18 mouse cellular contexts compared by ENCODE assay signal in genomic region chr9:32743157-32743556, GRCm38 (mm10).
DNase-seq lines count a peak whose midpoint lies in the region; ATAC-seq and TF ChIP-seq lines count a peak whose summit lies in the region.
"Had no signal": no experiment of that assay in that cellular context is flagged by ENCODE, and none has a peak within 500 bp of the region (broad histone marks: within the 10 kb centered on the region; RNA-seq: fewer than 3 reads in every experiment).

No protein-coding gene starts in this region.

- H3K4me1 ChIP-seq in intestine, embryonic 16.5 days (ENCODE audit: control insufficient read depth, insufficient read depth, low read length), result no peaks in the 10 kb centered on the region
- no peaks in the 10 kb centered on the region for H3K4me1 ChIP-seq in intestine, embryonic 15.5 days (replicated peaks)
- H3K4me1 ChIP-seq in forebrain, postnatal 0 days (ENCODE audit: insufficient read depth), result no peaks in the 10 kb centered on the region
- H3K4me1 ChIP-seq: hindbrain, embryonic 15.5 days; midbrain, embryonic 15.5 days had no signal

- peak; percentile 59 for DNase-seq in induced T-regulatory cell, adult 2 months (ENCODE audit: low read depth)
- DNase-seq in kidney, adult 18-20 months, result peak; percentile 51
- peak; percentile 62 for DNase-seq in kidney, postnatal 10 days
- DNase-seq in ovary, postnatal 10 days (ENCODE audit: low spot score), result no peak
- DNase-seq in forebrain, postnatal 0 days, result no peak
- DNase-seq: cerebellum, postnatal 25 days; right cerebral cortex, adult 18-20 months had no signal

- no peak overlapping the region for H3K9ac ChIP-seq in intestine, embryonic 16.5 days (ENCODE audit: low read depth, low read length)
- no peak overlapping the region for H3K9ac ChIP-seq in intestine, embryonic 15.5 days
- H3K9ac ChIP-seq in forebrain, postnatal 0 days, result no peak overlapping the region
- H3K9ac ChIP-seq: forebrain, embryonic 13.5 days; heart, embryonic 15.5 days; hindbrain, embryonic 15.5 days; midbrain, embryonic 15.5 days had no signal

- no peak overlapping the region for H3K4me2 ChIP-seq in intestine, embryonic 16.5 days (ENCODE audit: low read depth, low read length)
- no peak overlapping the region for H3K4me2 ChIP-seq in intestine, embryonic 15.5 days (replicated peaks)
- H3K4me2 ChIP-seq in forebrain, postnatal 0 days (ENCODE audit: low read depth), result no peak overlapping the region
- H3K4me2 ChIP-seq: forebrain, embryonic 13.5 days; heart, embryonic 15.5 days; hindbrain, embryonic 15.5 days; liver, embryonic 11.5 days; midbrain, embryonic 15.5 days had no signal

- no peaks in the 10 kb centered on the region for H3K27me3 ChIP-seq in intestine, embryonic 16.5 days (replicated peaks; ENCODE audit: control insufficient read depth, insufficient read depth, low read length)
- H3K27me3 ChIP-seq in intestine, embryonic 15.5 days (replicated peaks), result no peaks in the 10 kb centered on the region
- no peaks in the 10 kb centered on the region for H3K27me3 ChIP-seq in forebrain, postnatal 0 days (ENCODE audit: insufficient read depth, low read length)
- H3K27me3 ChIP-seq: heart, embryonic 15.5 days; hindbrain, embryonic 15.5 days; midbrain, embryonic 15.5 days had no signal

- 49% methylated on average over 8 of the region's 8 CpGs for WGBS in intestine, embryonic 16.5 days
- WGBS in intestine, embryonic 15.5 days, result 51% methylated on average over 8 of the region's 8 CpGs
- WGBS in forebrain, postnatal 0 days, result 74% methylated on average over 8 of the region's 8 CpGs

- peak; percentile 65; the same call in 1 of the 2 replicates for ATAC-seq in intestine, embryonic 16.5 days
- ATAC-seq in intestine, embryonic 15.5 days, result no peak
- no peak for ATAC-seq in forebrain, postnatal 0 days
- no peak for ATAC-seq in CD4-positive, CD25-positive, alpha-beta regulatory T cell, adult 4 months
- ATAC-seq: forebrain, embryonic 13.5 days; lung, postnatal 0 days; midbrain, embryonic 15.5 days had no signal

- no peak overlapping the region for H3K27ac ChIP-seq in intestine, embryonic 16.5 days (ENCODE audit: low read length)
- H3K27ac ChIP-seq in intestine, embryonic 15.5 days, result no peak overlapping the region
- H3K27ac ChIP-seq in forebrain, postnatal 0 days (ENCODE audit: low read depth, low read length), result no peak overlapping the region
- H3K27ac ChIP-seq: forebrain, embryonic 13.5 days; heart, embryonic 15.5 days; hindbrain, embryonic 15.5 days; midbrain, embryonic 15.5 days had no signal

- H3K4me3 ChIP-seq in intestine, embryonic 16.5 days (ENCODE audit: low read length), result no peak overlapping the region
- H3K4me3 ChIP-seq in intestine, embryonic 15.5 days (replicated peaks), result no peak overlapping the region
- no peak overlapping the region for H3K4me3 ChIP-seq in forebrain, postnatal 0 days (ENCODE audit: low read depth, low read length)
- H3K4me3 ChIP-seq: forebrain, embryonic 13.5 days; heart, embryonic 15.5 days; hindbrain, embryonic 15.5 days; megakaryocyte, embryonic 14.5 days; midbrain, embryonic 15.5 days had no signal

- no peaks in the 10 kb centered on the region for H3K9me3 ChIP-seq in intestine, embryonic 16.5 days (ENCODE audit: control insufficient read depth, low read length)
- H3K9me3 ChIP-seq in intestine, embryonic 15.5 days, result no peaks in the 10 kb centered on the region
- H3K9me3 ChIP-seq in forebrain, postnatal 0 days (ENCODE audit: low read length), result no peaks in the 10 kb centered on the region
- H3K9me3 ChIP-seq: forebrain, embryonic 13.5 days; heart, embryonic 15.5 days; hindbrain, embryonic 15.5 days; megakaryocyte, embryonic 14.5 days; midbrain, embryonic 15.5 days had no signal

- TF ChIP-seq CTCF in forebrain, postnatal 0 days (IDR thresholded peaks at IDR 0.05; ENCODE audit: low read depth), result no peak

- 0 out of 2 replicates have a peak, but pooled peaks cover 2% of the 10 kb centered on the region for H3K36me3 ChIP-seq in intestine, embryonic 16.5 days (ENCODE audit: control insufficient read depth, insufficient read depth, low read length)
- 0 out of 2 replicates have a peak, but pooled peaks cover 2% of the 10 kb centered on the region for H3K36me3 ChIP-seq in intestine, embryonic 15.5 days
- no peaks in the 10 kb centered on the region for H3K36me3 ChIP-seq in forebrain, postnatal 0 days (ENCODE audit: insufficient read depth)
- H3K36me3 ChIP-seq: G1E; hindbrain, embryonic 15.5 days; midbrain, embryonic 15.5 days had no signal

Comparison
In these comparisons a context has a peak if more than half of its experiments do, and no peak if none do; other contexts are left out.
1. DNase-seq: peak in induced T-regulatory cell, adult 2 months (single experiment), kidney, adult 18-20 months (single experiment) and kidney, postnatal 10 days (single experiment); none in ovary, postnatal 10 days (single experiment) and forebrain, postnatal 0 days (single experiment).